Mouse (Mus musculus): ENCODE data around the gene Ddx56. TPM values are rescaled to one million over a fixed set of nuclear protein-coding genes. Genes with fewer than 3 reads are reported as not detected.
A peak's percentile ranks its signal among the peaks of the same experiment; 100 is the strongest.
"Not testable (repeated sequence)": the region's sequence is repeated elsewhere in the genome, so short reads cannot be mapped to it uniquely, and the experiment has no call there.

The Ddx56 gene
- polyA plus RNA-seq, 1 experiment from 2014 or later: 36.3 TPM

DNA sequence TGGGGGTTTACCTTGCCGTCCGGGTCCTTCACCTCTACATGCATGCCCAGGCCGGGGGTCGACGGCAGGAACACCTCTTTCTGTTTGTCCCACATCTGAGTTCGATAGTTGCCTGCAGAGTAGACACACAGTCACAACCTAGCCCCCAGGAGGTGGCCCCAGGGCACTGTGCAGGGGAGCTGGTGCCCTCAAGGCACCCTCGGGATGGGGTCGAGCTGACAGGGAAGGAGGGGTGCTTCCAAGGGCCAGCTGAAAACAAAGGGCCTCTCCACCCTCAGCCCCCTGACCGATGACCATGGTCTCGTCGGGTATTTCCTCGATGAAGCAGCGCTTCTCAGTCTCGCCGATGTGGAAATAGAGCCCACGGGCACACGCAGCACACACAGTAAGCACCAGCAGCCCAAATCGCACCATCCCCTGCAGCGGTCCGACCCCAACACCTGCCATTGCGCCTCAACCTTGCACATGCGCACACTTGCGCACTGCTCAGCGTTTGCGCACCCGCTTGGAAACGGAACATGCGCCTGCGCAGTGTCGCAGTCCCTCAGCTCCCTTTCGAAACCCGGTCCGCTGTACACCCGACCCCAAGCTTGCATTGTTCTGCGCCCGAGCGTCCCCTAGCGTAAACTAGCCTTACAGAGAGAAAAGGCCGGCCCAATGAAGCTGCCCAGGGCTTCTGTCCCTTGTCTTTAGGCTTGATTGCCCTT, 7.0 kb upstream of the Ddx56 start, which contains the start of gene Tmed4:
Gene Tmed4, minus strand, starts transcription at position 484 of the 707 bp plus-strand sequence.
- ATAC-seq: peak; percentile 89
- H3K4me1 ChIP-seq (replicated peaks; ENCODE audit: control insufficient read depth, insufficient read depth, low read length): no peaks in the 10 kb centered on the region; the same call in 1 of the 2 replicates
- H3K4me3 ChIP-seq (ENCODE audit: low read depth, low read length): peak within 1 kb of the TSS; percentile 93
- WGBS: under 1% methylated on average over 39 of the region's 39 CpGs
- H3K4me2 ChIP-seq (replicated peaks; ENCODE audit: low read depth): peak within 1 kb of the TSS; percentile 94
- TF ChIP-seq CTCF (IDR thresholded peaks at IDR 0.05; ENCODE audit: low read depth): peak; percentile 95
- H3K36me3 ChIP-seq (ENCODE audit: control insufficient read depth, insufficient read depth): peaks cover 18% of the 10 kb centered on the region
- H3K27ac ChIP-seq (ENCODE audit: low read depth, low read length): peak within 1 kb of the TSS; percentile 85
- peak within 1 kb of the TSS; percentile 74 for H3K9ac ChIP-seq (ENCODE audit: low read depth, low read length)
- no peaks in the 10 kb centered on the region for H3K27me3 ChIP-seq (replicated peaks; ENCODE audit: control insufficient read depth, insufficient read depth, low read length)
- no peaks in the 10 kb centered on the region for H3K9me3 ChIP-seq (ENCODE audit: control insufficient read depth)

DNA sequence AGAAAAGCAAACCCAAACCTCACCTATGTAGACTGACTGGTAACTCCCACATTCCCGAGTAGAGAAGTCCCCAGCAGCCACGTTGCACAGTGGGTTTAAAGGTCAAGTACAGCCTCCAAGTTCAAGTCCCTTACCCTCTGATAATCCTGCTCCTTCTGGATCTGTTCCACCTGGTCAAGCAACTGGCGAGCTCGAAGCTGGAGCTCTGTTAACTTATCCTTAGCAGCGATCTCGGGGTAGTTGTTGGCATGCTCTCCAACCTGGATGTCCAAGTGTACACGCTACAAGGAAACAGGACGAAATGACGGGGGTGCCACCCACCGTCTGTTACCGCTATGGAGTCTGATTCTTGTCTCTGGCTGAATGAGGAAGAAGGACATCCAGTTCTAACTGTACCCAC, 6.0 kb upstream of the Ddx56 start:
- Histone ChIP-seq H3K27ac (ENCODE audit: low read depth, low read length) (peak overlapping the region; percentile 85), H3K9me3 (ENCODE audit: control insufficient read depth) (no peaks in the 10 kb centered on the region), H3K4me2 (replicated peaks; ENCODE audit: low read depth) (peak overlapping the region; percentile 94), H3K27me3 (replicated peaks; ENCODE audit: control insufficient read depth, insufficient read depth, low read length) (no peaks in the 10 kb centered on the region), H3K36me3 (ENCODE audit: control insufficient read depth, insufficient read depth) (peaks cover 18% of the 10 kb centered on the region), H3K4me1 (replicated peaks; ENCODE audit: control insufficient read depth, insufficient read depth, low read length) (no peaks in the 10 kb centered on the region; the same call in 1 of the 2 replicates), H3K4me3 (ENCODE audit: low read depth, low read length) (peak overlapping the region; percentile 93), H3K9ac (ENCODE audit: low read depth, low read length) (peak overlapping the region; percentile 74)
- 31% methylated on average over 11 of the region's 11 CpGs for WGBS
- ATAC-seq: peak; percentile 55
- no peak for TF ChIP-seq CTCF (IDR thresholded peaks at IDR 0.05; ENCODE audit: low read depth)

DNA sequence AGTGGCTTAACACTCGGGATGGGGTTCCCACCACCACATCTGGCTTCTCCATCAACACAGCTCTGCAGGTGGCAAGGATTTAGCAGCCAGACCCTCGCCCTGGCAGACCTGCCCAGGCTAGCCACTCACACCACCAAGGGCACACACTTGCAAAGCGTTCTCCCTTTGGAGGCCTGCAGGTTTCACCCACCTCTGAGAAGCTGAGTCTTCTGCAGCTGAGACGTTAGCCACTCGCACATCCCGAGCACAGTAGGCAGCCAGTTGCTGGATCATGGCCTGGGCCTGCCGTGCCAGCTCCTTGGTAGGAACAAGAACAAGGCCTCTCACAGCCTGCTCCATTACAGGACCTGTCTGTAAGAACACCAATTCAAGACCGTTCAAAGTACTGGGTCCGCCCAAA, 951 bp downstream of the Ddx56 start:
- H3K4me3 ChIP-seq (ENCODE audit: low read depth, low read length): peak overlapping the region; percentile 89
- H3K36me3 ChIP-seq (ENCODE audit: control insufficient read depth, insufficient read depth): peaks cover 55% of the 10 kb centered on the region
- no peak for ATAC-seq
- peak overlapping the region; percentile 84 for H3K4me2 ChIP-seq (replicated peaks; ENCODE audit: low read depth)
- no peak overlapping the region for H3K27ac ChIP-seq (ENCODE audit: low read depth, low read length)
- TF ChIP-seq CTCF (IDR thresholded peaks at IDR 0.05; ENCODE audit: low read depth): no peak
- no peaks in the 10 kb centered on the region for H3K27me3 ChIP-seq (replicated peaks; ENCODE audit: control insufficient read depth, insufficient read depth, low read length)
- peaks cover 4% of the 10 kb centered on the region; the same call in 1 of the 2 replicates for H3K4me1 ChIP-seq (replicated peaks; ENCODE audit: control insufficient read depth, insufficient read depth, low read length)
- WGBS: 60% methylated on average over 9 of the region's 9 CpGs
- peak overlapping the region; percentile 81 for H3K9ac ChIP-seq (ENCODE audit: low read depth, low read length)
- H3K9me3 ChIP-seq (ENCODE audit: control insufficient read depth): no peaks in the 10 kb centered on the region

GRCm38 (mm10) chr11:6261434-6262082, 6.0 kb downstream of the Ddx56 start:
- Histone ChIP-seq H3K4me2 (replicated peaks; ENCODE audit: low read depth) (no peak overlapping the region), H3K36me3 (ENCODE audit: control insufficient read depth, insufficient read depth) (peaks cover 79% of the 10 kb centered on the region), H3K4me3 (ENCODE audit: low read depth, low read length) (no peak overlapping the region), H3K9me3 (ENCODE audit: control insufficient read depth) (no peaks in the 10 kb centered on the region), H3K9ac (ENCODE audit: low read depth, low read length) (no peak overlapping the region), H3K27me3 (replicated peaks; ENCODE audit: control insufficient read depth, insufficient read depth, low read length) (no peaks in the 10 kb centered on the region), H3K4me1 (replicated peaks; ENCODE audit: control insufficient read depth, insufficient read depth, low read length) (peaks cover 2% of the 10 kb centered on the region; the same call in 1 of the 2 replicates), H3K27ac (ENCODE audit: low read depth, low read length) (peak overlapping the region; percentile 17; the same call in 1 of the 2 replicates)
- peak; percentile 98 for TF ChIP-seq CTCF (IDR thresholded peaks at IDR 0.05; ENCODE audit: low read depth)
- WGBS: 75% methylated on average over 10 of the region's 10 CpGs
- 0 out of 2 replicates have a peak, but pooled peaks have one; percentile 28 for ATAC-seq

- Histone ChIP-seq H3K4me2 (replicated peaks; ENCODE audit: low read depth) (no peak overlapping the region), H3K9me3 (ENCODE audit: control insufficient read depth) (no peaks in the 10 kb centered on the region), H3K27me3 (replicated peaks; ENCODE audit: control insufficient read depth, insufficient read depth, low read length) (no peaks in the 10 kb centered on the region), H3K4me1 (replicated peaks; ENCODE audit: control insufficient read depth, insufficient read depth, low read length) (no peaks in the 10 kb centered on the region), H3K4me3 (ENCODE audit: low read depth, low read length) (no peak overlapping the region), H3K27ac (ENCODE audit: low read depth, low read length) (peak overlapping the region; percentile 28; the same call in 1 of the 2 replicates), H3K36me3 (ENCODE audit: control insufficient read depth, insufficient read depth) (peaks cover 64% of the 10 kb centered on the region), H3K9ac (ENCODE audit: low read depth, low read length) (no peak overlapping the region)
- no peak for ATAC-seq
- no peak for TF ChIP-seq CTCF (IDR thresholded peaks at IDR 0.05; ENCODE audit: low read depth)
- 87% methylated on average over 7 of the region's 7 CpGs for WGBS
Measured at GRCm38 (mm10) chr11:6259413-6259812, 8.2 kb downstream of the Ddx56 start.

DNA sequence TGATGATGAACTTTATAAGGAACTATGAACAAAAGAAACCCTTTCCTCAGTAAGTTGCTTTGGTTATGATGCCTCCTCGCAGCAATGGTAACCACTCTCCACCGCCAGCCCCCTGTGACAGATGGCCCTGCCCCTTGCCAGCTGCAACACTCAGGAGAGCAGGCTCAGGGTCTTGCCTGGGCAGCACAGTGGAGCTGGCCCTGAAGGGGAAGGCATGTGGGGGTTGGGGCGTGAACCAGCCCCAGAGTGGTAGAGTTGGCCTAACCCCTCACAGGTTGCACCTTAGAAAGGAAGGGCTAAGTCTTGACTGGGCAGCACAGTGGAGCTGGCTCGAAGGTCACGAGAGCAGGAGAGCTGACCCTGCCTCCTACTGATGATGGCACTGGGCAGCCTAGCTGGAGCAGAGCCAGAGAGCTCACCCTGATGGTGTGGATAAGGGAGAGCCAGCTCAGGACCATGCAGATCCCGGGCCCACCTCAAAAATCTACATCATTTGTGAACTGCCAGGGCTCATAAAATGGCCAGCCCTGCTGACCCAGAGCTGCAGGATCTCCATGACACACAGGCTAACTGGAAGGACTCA, 11.0 kb downstream of the Ddx56 start:
- no peak for ATAC-seq
- H3K4me3 ChIP-seq (ENCODE audit: low read depth, low read length): no peak overlapping the region
- H3K4me2 ChIP-seq (replicated peaks; ENCODE audit: low read depth): no peak overlapping the region
- no peak overlapping the region for H3K27ac ChIP-seq (ENCODE audit: low read depth, low read length)
- no peaks in the 10 kb centered on the region for H3K27me3 ChIP-seq (replicated peaks; ENCODE audit: control insufficient read depth, insufficient read depth, low read length)
- WGBS: 63% methylated on average over 6 of the region's 6 CpGs
- H3K9me3 ChIP-seq (ENCODE audit: control insufficient read depth): no peaks in the 10 kb centered on the region
- TF ChIP-seq CTCF (IDR thresholded peaks at IDR 0.05; ENCODE audit: low read depth): no peak
- H3K9ac ChIP-seq (ENCODE audit: low read depth, low read length): no peak overlapping the region
- peaks cover 36% of the 10 kb centered on the region for H3K36me3 ChIP-seq (ENCODE audit: control insufficient read depth, insufficient read depth)
- H3K4me1 ChIP-seq (replicated peaks; ENCODE audit: control insufficient read depth, insufficient read depth, low read length): 0 out of 2 replicates have a peak, but pooled peaks cover 7% of the 10 kb centered on the region

- not testable (repeated sequence) for H3K27ac ChIP-seq (ENCODE audit: low read depth, low read length); H3K27me3 ChIP-seq (replicated peaks; ENCODE audit: control insufficient read depth, insufficient read depth, low read length); H3K4me3 ChIP-seq (ENCODE audit: low read depth, low read length); H3K9ac ChIP-seq (ENCODE audit: low read depth, low read length); H3K4me1 ChIP-seq (replicated peaks; ENCODE audit: control insufficient read depth, insufficient read depth, low read length); H3K9me3 ChIP-seq (ENCODE audit: control insufficient read depth); H3K4me2 ChIP-seq (replicated peaks; ENCODE audit: low read depth)
- peak; percentile 69 for ATAC-seq
- H3K36me3 ChIP-seq (ENCODE audit: control insufficient read depth, insufficient read depth): peaks cover 16% of the 10 kb centered on the region
- WGBS: 50% methylated on average over 2 of the region's 2 CpGs
Measured at GRCm38 (mm10) chr11:6254602-6255001, 13.0 kb downstream of the Ddx56 start.

Measured in intestine, postnatal 0 days (tissue).